Mouse (Mus musculus) left cerebral cortex, adult 8-10 months (tissue): ENCODE data around the gene Pkd1l1. TPM values are rescaled to one million over a fixed set of nuclear protein-coding genes. Genes with fewer than 3 reads are reported as not detected.

Source experiments
- DNase-seq, 2 experiments: peaks; one replicate each; pipeline ENCODE4 v3.0.0; 2022; ENCODE audit warnings: low spot score in 2 of 2
- total RNA-seq, 4 experiments: library from RNA; stranded (reverse); gene quantifications; 2 replicates each; pipeline ENCODE4 v1.2.4; 2022

Pkd1l1 gene
- total RNA-seq, 4 experiments from 2014 or later: 0.05 TPM; not detected in 3

DNA sequence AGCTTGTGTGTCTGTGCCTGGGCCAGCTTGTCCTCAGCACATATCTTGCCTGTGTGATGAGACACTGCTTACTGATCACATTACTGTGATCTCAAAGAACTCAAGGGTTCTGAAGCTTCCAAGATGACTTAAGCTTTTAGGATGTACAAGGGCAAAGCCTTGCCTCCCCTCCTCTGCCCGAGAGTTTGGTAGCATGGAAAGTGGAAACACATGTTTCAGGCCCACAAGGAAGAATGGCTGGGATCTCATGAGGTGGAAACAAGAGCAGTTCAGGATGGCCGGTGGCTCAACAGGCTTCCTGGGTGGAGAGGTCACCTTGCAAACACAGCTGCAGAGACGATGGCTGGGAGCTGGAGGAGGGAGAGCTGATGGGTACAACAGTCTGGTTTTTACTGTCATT, 147.0 kb downstream of the Pkd1l1 start:
- DNase-seq: no peak

DNA sequence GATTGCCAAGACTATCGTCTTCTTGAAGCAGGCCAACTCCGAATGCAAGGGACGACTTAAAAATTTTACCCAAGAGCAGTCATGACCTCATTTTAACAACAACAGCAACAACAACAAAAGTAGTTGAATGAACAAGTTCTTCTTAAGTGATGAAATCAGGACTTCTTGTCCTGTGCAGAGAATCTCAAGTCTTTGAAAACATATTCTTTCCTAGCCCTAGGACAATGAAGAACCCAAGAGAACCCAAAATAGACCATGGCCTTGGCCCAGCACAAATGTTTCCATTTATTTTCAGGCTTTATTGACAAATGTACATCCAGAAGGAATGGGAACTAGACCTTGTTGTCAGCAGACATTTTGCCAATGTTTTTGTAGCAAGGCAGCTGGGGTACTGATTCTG, 147.7 kb downstream of the Pkd1l1 start:
- DNase-seq: no peak

DNA sequence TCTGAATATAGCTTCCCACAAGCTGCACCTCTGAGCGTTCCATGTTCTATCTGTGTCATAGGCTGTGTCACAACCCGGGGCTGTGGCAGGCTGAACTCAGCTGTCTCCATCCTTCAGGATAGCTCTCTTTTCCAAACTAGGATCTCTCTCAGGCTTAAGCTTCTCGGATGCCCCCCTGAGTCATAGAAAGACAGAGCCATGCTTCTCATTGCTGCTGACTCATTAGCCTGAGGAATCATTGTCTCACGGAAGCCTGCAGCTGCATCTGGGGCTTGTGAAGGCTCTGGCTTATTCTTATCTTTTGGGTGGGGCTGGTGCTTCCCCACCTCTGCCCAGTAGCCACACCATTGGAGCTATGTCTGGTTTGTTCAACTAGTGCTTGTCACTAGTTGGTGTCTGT, 151.7 kb downstream of the Pkd1l1 start:
- no peak for DNase-seq

DNA sequence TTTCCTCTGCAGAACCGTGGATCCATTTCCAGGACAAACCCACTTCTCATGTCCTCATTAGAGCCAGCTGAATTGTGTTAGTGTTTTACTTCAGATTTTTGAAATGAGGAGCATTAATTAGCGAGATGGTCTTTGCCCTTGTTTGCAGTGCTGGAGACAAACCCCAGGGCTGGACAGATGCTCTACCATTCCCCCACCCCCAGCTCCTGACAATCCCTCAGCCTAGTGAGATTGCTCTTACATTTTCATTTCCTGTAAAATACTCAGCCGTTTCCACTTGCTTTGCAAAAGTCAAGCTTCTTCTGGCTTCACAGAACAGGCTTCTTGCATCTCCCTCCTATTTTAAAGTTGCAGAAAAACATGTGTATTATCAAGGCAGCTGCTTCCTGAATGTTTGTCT, 155.7 kb downstream of the Pkd1l1 start:
- DNase-seq: no peak

DNA sequence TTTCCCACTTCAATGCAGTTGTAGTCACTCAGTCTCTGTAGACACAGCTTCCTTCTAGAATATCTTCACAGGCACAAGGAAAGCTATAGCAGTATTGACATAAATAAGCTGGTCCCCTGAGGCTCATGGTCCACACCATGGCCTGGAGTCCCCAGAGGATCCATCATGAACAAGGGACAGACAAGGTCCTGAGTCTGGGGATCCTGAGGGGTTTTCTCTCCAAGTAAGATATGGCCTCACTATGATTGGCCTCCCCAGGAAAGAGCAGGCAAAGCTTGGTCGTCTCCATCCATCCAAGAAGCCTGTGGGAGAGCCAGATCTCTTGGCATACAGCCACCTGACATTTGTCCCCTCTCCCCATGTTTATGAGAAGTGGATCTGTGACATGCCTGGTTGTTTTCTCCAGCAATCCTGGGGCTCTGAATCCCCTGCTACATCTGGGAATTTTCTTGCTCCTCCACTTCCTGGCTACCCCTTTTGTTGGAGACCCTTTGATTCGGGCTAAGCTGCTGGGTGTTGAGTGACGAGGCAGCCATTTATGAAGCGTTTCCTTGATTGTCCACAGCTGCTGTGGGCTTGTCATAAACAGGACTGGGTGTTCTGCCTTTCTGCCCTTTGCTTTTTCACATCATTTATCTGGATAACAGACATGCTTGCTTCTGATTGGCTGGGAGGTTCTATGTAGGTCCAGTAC, 158.8 kb downstream of the Pkd1l1 start:
- DNase-seq: no peak

DNA sequence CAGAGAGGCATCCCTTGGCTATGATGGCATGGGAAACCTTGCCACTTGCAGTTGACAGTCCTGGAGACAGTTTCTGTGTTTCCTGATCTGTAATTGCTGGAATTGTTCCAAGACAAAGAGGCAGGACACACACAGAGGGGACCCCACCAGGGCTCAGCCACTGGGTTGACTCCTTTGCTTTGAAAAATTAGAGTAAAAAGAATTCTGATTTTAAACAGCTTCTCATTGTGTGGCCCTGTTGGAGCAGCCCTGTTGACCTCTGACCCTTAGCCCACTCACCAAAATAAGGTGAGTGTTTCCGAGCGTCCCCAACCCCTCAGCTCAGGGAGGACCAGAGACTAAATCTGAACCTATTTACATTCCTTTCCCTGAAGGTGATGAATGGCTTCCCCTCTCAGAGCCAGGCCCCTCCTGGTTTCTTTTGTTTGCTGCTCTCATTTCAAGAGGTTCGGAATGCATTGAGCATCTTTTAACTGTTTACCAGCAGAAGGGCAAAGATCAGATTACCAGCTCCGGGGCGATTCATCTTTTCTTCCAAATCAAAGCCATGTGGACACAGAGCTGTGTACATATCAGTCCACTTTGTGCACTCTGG, 161.5 kb downstream of the Pkd1l1 start:
- DNase-seq: no peak

DNA sequence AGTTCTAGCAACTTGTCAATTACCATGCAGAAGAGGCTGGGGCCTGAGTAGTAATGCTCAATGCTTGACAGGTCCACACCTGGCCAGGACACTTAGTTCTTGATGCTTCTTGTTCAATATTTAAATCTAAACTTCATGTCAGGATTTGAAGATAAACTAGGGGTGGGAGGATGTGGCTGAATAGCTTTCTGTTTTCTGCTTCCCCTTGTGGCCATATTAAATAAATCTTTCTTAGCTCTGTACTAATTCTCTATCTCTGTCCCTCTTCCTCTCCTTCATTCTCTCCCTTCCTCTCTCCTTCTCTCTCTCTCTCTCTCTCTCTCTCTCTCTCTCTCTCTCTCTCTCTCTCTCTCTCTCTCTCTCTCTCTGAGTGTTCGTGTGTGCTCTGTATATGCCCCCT, 163.4 kb downstream of the Pkd1l1 start:
- no peak for DNase-seq

DNA sequence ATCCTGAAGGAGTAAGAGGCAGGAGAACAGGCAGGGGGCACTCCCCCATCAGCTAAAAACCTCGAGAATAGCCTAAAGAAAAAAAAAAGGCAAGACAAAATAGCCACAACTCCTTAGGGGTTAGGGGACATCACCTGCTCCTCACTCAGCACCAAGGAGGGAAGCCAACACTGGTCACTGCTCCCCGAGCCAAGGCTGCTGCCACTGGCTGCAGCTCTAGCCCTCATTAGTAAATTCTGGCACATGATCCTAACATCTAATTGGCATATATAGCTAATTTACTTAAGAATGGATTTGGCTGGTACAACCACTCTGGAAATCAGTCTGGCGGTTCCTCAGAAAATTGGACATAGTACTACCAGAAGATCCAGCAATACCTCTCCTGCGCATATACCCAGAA, 166.1 kb downstream of the Pkd1l1 start:
- no peak for DNase-seq

DNA sequence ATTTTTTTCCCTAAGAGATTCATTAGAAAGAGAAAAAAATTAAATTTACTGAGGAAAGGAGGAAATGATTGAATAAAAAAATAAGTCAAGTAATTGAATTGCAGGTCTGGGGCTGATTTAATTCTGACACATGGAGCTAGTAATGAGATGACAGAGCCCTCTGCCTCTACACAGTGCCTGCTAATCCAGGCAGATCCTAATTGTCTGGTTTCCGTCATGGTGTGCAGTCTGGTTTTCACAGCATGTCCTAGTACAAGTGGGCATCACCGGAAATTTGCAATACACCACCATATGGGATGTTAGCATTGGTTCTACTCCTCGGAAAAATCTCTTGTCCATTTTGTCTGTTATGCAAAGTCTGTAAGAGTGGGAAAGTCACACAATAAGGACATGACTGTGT, 168.9 kb downstream of the Pkd1l1 start:
- no peak for DNase-seq

DNA sequence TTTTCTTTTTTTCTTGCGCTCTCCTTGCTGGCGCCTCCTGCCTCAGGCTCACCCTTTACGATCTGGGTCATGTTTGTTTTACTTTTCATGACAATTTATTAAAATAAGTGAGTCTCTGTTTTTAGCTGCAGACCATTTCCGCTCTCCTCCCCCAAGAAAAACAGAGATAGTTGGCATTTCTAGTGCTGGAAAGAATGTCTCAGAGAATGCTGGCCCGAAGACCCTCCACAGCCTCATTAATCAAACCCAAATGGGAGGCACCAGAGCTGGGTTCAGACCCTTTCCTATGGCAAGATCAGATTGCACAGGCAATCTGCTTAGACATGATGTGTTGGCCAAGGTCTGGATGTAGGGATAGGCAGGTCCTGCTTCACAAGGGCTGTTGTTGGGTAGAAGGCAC, 175.6 kb downstream of the Pkd1l1 start:
- DNase-seq: no peak

DNA sequence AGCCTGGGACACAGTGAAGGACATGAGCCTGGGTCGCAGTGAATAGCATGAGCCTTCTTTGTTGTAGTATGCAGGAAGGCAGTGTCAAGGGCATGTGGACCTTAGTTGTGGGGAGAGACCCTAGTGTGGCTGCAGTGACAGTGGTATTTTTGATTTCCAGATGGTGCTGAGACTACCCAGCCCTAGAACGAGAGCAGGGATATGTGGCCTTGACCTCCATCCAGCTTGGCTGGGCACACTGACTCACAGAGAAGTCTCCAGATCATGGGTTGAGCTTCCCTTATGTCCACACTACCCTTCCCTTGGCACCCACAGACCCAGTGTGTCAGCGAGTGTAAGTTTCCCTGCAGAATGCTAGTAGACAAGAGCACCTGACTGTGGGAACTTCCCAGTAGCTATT, 178.0 kb downstream of the Pkd1l1 start:
- DNase-seq: no peak

DNA sequence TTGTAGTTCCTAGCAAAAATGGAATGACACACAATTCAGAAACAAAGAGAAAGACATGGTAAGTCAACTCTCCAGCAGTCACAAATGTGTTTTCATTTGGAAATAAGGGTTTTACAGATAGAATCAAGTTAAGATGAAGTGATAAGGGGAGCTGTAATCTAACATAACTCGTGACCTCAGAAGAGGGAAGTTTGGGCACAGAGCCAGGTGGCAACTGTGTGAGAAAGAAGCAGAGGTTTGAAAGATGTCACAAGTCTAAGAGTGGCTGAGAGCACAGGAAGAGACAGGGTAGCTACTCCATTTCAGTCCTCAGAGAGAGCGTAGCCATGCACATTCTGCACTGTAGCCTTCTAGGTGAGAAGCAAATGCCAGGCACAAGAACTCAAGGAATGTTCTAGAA, 180.9 kb downstream of the Pkd1l1 start:
- DNase-seq: no peak

DNA sequence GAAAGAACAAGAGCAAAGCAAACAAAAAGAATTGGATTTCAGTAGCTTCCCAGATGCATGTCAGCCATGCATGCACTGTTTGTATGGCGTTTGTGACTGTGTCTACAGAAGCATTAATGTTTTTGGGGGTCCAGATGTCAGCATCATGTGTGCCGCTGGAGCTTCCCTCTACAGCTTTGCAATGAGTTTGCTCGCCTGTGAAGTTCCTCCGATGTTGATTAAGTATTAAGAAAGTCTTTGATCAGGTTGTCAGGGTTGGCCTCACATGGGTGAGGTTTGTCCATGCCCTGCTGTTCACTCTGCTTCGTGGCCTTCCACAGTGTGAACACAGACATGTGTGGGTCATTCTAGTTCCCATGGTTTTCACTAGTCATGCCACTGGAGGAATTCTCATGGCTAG, 183.9 kb downstream of the Pkd1l1 start:
- DNase-seq: no peak

DNA sequence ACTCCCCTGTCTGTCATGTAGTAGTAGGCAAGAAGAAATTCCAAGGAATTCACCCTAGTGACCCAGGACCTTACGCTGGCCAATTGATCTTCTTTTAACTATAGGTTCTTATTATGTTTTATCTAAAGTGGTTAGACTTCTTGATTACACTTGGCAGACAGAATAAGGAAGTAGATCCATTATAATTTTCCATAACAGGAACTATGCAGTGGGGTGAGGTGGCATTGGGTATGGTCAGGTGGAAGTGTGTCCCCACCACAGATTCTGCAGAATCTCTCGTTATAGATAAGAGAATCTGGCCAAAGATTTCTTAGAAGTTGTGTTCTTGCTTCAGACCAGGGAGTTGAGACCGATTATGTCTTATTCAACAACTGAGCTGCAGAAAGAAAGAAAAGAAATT, 185.5 kb downstream of the Pkd1l1 start:
- no peak for DNase-seq

DNA sequence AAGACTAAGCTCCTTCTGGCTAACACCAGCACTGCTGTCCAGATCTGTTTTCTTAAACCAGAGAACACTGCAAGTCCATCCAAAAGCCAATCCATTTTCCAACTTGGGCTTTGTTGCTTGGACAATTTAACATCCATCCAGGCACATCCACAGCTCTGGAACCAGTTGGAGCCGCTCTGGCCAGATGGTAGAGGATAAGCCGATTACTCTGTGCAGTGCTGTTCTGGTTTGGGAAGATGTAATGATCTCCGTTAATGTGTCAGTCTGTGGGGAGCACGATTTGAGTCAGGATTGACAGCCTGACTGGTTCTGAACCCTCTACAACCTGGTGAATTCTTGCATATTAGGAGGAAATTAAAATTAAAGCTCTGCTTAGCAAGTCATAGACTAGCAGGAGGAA, 188.7 kb downstream of the Pkd1l1 start:
- DNase-seq: no peak

DNA sequence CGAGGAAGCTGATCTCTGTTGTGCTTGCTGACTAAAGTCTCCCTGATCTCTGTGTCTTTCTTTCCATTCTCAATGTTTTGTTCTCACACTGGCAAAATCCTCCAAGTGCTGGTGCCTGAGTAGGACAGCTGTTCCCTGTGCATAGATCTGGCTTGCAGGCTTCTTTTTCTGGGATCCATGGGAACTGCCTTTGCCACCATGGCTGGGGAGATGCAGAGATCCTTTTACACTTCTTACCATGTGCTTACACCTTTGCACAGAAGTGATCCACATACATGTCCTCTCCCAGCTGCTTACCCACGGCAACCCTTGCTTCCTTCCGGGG, 191.0 kb downstream of the Pkd1l1 start:
- DNase-seq: no peak

DNA sequence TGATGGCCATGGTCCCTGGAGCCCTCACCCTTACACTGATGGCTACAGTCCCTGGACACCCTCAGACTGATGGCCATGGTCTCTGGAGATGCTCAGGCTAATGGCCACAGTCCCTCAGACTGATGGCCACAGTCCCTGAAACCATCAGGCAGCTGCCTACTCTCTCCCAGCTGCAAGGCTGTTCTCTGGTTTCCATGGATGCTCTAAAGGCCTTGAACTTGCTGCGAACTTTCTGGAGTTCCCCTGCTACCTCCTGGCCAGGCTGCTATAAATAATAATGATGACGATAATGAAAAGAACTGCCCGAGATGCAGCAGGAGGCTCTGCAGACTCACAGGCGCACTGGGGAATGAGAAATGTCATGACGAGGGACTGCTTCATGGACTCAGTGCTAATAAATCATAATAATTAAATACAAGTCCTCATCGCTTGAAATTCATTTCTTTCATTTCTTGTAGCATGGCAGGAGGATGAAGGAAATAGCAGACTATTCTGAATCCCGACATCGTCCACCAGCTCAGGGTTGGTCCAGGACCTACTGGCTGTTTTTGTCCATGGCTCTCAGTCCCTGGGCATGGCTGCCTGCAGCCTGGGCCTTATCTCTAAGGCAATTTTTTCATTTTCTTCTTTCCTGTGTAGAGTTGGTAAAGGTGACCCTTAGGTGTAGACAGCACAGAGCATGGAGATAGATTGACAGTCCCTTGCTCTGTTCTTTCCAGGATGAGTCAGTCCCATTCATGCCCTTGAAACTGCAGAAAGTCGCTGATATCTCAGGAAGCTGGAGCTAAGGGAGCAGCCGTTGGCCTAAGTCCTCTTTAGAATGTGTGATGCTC, 191.5 kb downstream of the Pkd1l1 start:
- no peak for DNase-seq

DNA sequence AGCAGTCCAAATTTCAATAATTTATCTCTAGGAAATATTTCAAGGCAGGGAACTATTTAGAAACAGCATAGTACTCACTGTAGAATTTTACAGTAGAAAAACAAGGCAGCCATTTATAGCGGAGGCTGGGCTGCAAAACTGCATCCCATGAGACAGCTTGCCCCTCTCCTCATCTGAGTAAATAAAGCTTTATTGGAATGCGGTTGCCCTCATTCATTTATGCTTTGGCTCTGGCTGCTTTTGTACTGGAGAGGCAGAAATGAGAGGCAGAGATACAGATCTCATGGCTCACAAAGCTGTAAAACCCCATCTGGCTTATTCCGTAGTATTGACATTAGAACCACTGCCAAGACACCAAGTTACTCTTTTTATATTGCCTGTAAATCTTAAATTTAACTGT, 193.6 kb downstream of the Pkd1l1 start:
- DNase-seq: no peak

Other genes starting within 250 kb of the Pkd1l1 start
- 10 to 100 TPM; 11.7 to 12.2 (median 12.1) TPM for gene Hus1, start 37.9 kb upstream of the Pkd1l1 start, total RNA-seq
- gene Gm11992, start 75.3 kb upstream of the Pkd1l1 start, total RNA-seq: 1 to 10 TPM in 3 of 4 experiments, under 1 TPM in 1; 0.74 to 1.1 (median 1.1) TPM
- under 1 TPM in 3 of 4 experiments, not detected in 1; 0.33 to 0.65 (median 0.39) TPM for gene Sun3, start 75.7 kb upstream of the Pkd1l1 start, total RNA-seq
- gene Upp1, start 144.8 kb upstream of the Pkd1l1 start, total RNA-seq: 1 to 10 TPM; 1.5 to 4.6 (median 2.6) TPM
- under 1 TPM; 0.02 to 0.04 (median 0.02) TPM for gene Abca13, start 218.7 kb upstream of the Pkd1l1 start, total RNA-seq